12 mouse cellular contexts compared by ENCODE assay signal in the genomic region with DNA sequence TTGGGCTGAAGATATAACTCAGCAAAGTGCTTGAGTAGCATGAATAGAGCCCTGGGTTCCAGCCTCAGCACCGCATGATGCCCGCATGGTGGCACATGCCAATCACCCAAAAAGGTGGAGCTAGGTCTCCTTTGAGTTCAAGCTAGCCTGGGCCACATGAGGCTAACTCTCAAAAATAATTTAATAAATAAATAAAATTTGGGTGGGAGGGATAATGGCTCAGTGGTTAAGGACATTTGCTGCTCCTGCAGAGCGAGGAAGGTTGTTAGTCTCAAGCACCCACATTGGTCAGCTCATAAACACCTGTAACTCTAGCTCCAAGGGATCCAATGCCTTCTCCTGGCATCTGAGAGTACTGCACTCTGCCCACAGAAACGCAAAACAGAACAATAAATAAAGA. TPM values are rescaled to one million over a fixed set of nuclear protein-coding genes. Genes with fewer than 3 reads are reported as not detected.
A peak's percentile ranks its signal among the peaks of the same experiment; 100 is the strongest.
DNase-seq lines count a peak whose midpoint lies in the region; ATAC-seq lines count a peak whose summit lies in the region.
"Had no signal": no experiment of that assay in that cellular context is flagged by ENCODE, and none has a peak within 500 bp of the region (broad histone marks: within the 10 kb centered on the region; RNA-seq: fewer than 3 reads in every experiment).

No protein-coding gene starts in this region.

- no peaks in the 10 kb centered on the region for H3K9me3 ChIP-seq in lung, embryonic 15.5 days
- no peaks in the 10 kb centered on the region for H3K9me3 ChIP-seq in hindbrain, embryonic 10.5 days
- no peaks in the 10 kb centered on the region for H3K9me3 ChIP-seq in limb, embryonic 12.5 days
- H3K9me3 ChIP-seq in neural tube, embryonic 14.5 days (ENCODE audit: control insufficient read depth, low read length) = no peaks in the 10 kb centered on the region
- H3K9me3 ChIP-seq: limb, embryonic 15.5 days had no signal

- H3K4me3 ChIP-seq in lung, embryonic 15.5 days = no peak overlapping the region
- peak overlapping the region; percentile 87; the same call in 1 of the 2 replicates for H3K4me3 ChIP-seq in hindbrain, embryonic 10.5 days
- no peak overlapping the region for H3K4me3 ChIP-seq in limb, embryonic 12.5 days (replicated peaks)
- no peak overlapping the region for H3K4me3 ChIP-seq in neural tube, embryonic 14.5 days (ENCODE audit: low read depth, low read length)

- no peak for DNase-seq in lung, postnatal 10 days
- DNase-seq in hindbrain, embryonic 10.5 days (ENCODE audit: low spot score) = no peak
- DNase-seq in adrenal gland, postnatal 10 days = no peak
- DNase-seq in yolk sac, embryonic 10.5 days (ENCODE audit: low spot score) = no peak
- DNase-seq: cerebellum, postnatal 10 days; kidney, adult 9 months had no signal

- ATAC-seq in lung, embryonic 15.5 days (ENCODE audit: borderline replicate concordance, extremely low read depth, low FRiP score, low TSS enrichment) = no peak
- ATAC-seq in limb, embryonic 12.5 days (ENCODE audit: insufficient number of reproducible peaks, insufficient read depth, low FRiP score, low TSS enrichment, low read depth) = no peak
- no peak for ATAC-seq in neural tube, embryonic 14.5 days (ENCODE audit: low read depth)

- no peak overlapping the region for H3K27ac ChIP-seq in lung, embryonic 15.5 days
- H3K27ac ChIP-seq in hindbrain, embryonic 10.5 days = peak overlapping the region; percentile 85; the same call in 1 of the 2 replicates
- H3K27ac ChIP-seq in limb, embryonic 12.5 days = no peak overlapping the region
- H3K27ac ChIP-seq in neural tube, embryonic 14.5 days (ENCODE audit: low read depth, low read length) = no peak overlapping the region
- H3K27ac ChIP-seq: limb, embryonic 15.5 days had no signal

- H3K4me2 ChIP-seq in lung, embryonic 15.5 days = peak overlapping the region; percentile 50; the same call in 1 of the 2 replicates
- peak overlapping the region; percentile 70; the same call in 1 of the 2 replicates for H3K4me2 ChIP-seq in limb, embryonic 12.5 days
- peak overlapping the region; percentile 57 for H3K4me2 ChIP-seq in neural tube, embryonic 14.5 days (ENCODE audit: low read depth, low read length)

- no peak overlapping the region for H3K9ac ChIP-seq in lung, embryonic 15.5 days
- no peak overlapping the region for H3K9ac ChIP-seq in limb, embryonic 12.5 days (replicated peaks)
- no peak overlapping the region for H3K9ac ChIP-seq in neural tube, embryonic 14.5 days (replicated peaks; ENCODE audit: low read depth, low read length)
- H3K9ac ChIP-seq: limb, embryonic 15.5 days had no signal

- 80% methylated on average over 4 of the region's 4 CpGs for WGBS in lung, embryonic 15.5 days
- 86% methylated on average over 4 of the region's 4 CpGs for WGBS in hindbrain, embryonic 10.5 days
- WGBS in limb, embryonic 12.5 days = 81% methylated on average over 4 of the region's 4 CpGs
- 86% methylated on average over 4 of the region's 4 CpGs for WGBS in neural tube, embryonic 14.5 days

- no peaks in the 10 kb centered on the region for H3K27me3 ChIP-seq in lung, embryonic 15.5 days
- 0 out of 2 replicates have a peak, but pooled peaks cover 3% of the 10 kb centered on the region for H3K27me3 ChIP-seq in hindbrain, embryonic 10.5 days (ENCODE audit: insufficient read depth, poor library complexity, severe bottlenecking)
- H3K27me3 ChIP-seq in limb, embryonic 12.5 days = peaks cover 5% of the 10 kb centered on the region
- no peaks in the 10 kb centered on the region for H3K27me3 ChIP-seq in neural tube, embryonic 14.5 days (ENCODE audit: control insufficient read depth, insufficient read depth, low read length)
- H3K27me3 ChIP-seq: limb, embryonic 15.5 days had no signal

- H3K36me3 ChIP-seq in lung, embryonic 15.5 days = peaks cover 27% of the 10 kb centered on the region
- H3K36me3 ChIP-seq in hindbrain, embryonic 10.5 days = peaks cover 29% of the 10 kb centered on the region
- peaks cover 28% of the 10 kb centered on the region for H3K36me3 ChIP-seq in limb, embryonic 12.5 days
- H3K36me3 ChIP-seq in neural tube, embryonic 14.5 days (ENCODE audit: control insufficient read depth, insufficient read depth, low read length) = peaks cover 10% of the 10 kb centered on the region; the same call in 1 of the 2 replicates

- H3K4me1 ChIP-seq in lung, embryonic 15.5 days = peaks cover 31% of the 10 kb centered on the region
- H3K4me1 ChIP-seq in hindbrain, embryonic 10.5 days (replicated peaks) = peaks cover 32% of the 10 kb centered on the region
- peaks cover 25% of the 10 kb centered on the region for H3K4me1 ChIP-seq in limb, embryonic 12.5 days (replicated peaks)
- peaks cover 21% of the 10 kb centered on the region for H3K4me1 ChIP-seq in neural tube, embryonic 14.5 days (ENCODE audit: control insufficient read depth, insufficient read depth, low read length)

RNA-seq across cellular contexts. Expression of gene Ccdc151, which starts 0.8 kb away (rescaled TPM):
- polyA plus RNA-seq in lung, embryonic 15.5 days (2015; fragmentation: Nextera tagmentation; extraction: Ambion mirVana) = 3.9 and 4.4 TPM in 2 replicates
- 5.1 and 6.7 TPM in 2 replicates for polyA plus RNA-seq in hindbrain, embryonic 10.5 days (2016; fragmentation: Nextera tagmentation; extraction: Ambion mirVana)
- polyA plus RNA-seq in limb, embryonic 12.5 days (2016; fragmentation: Nextera tagmentation; extraction: Ambion mirVana) = 1.9 TPM in 2 replicates
- polyA plus RNA-seq in neural tube, embryonic 14.5 days (2014; fragmentation: Nextera tagmentation; extraction: Ambion mirVana) = 2.9 and 5.4 TPM in 2 replicates
- under 1 TPM; 0.39 to 1.00 TPM for total RNA-seq in adrenal gland, postnatal 10 days (2021)
- total RNA-seq: heart, adult 8-10 months; heart, postnatal 25 days had no signal

RNA-seq across cellular contexts. Expression of gene Prkcsh, which starts 1.0 kb away (rescaled TPM):
- 127 and 137 TPM in 2 replicates for polyA plus RNA-seq in lung, embryonic 15.5 days (2015; fragmentation: Nextera tagmentation; extraction: Ambion mirVana)
- 115 and 120 TPM in 2 replicates for polyA plus RNA-seq in hindbrain, embryonic 10.5 days (2016; fragmentation: Nextera tagmentation; extraction: Ambion mirVana)
- polyA plus RNA-seq in limb, embryonic 12.5 days (2016; fragmentation: Nextera tagmentation; extraction: Ambion mirVana) = 108 TPM in 2 replicates
- polyA plus RNA-seq in neural tube, embryonic 14.5 days (2014; fragmentation: Nextera tagmentation; extraction: Ambion mirVana) = 74.1 and 77.5 TPM in 2 replicates
- 100 to 1,000 TPM; 116 to 119 TPM for total RNA-seq in adrenal gland, postnatal 10 days (2021)

RNA-seq across cellular contexts. Expression of gene Rgl3, which starts 12.4 kb away (rescaled TPM):
- 4.9 and 7.2 TPM in 2 replicates for polyA plus RNA-seq in lung, embryonic 15.5 days (2015; fragmentation: Nextera tagmentation; extraction: Ambion mirVana)
- polyA plus RNA-seq in hindbrain, embryonic 10.5 days (2016; fragmentation: Nextera tagmentation; extraction: Ambion mirVana) = 3.7 and 5.7 TPM in 2 replicates
- polyA plus RNA-seq in limb, embryonic 12.5 days (2016; fragmentation: Nextera tagmentation; extraction: Ambion mirVana) = 1.8 and 2.6 TPM in 2 replicates
- 1.8 TPM in 2 replicates for polyA plus RNA-seq in neural tube, embryonic 14.5 days (2014; fragmentation: Nextera tagmentation; extraction: Ambion mirVana)
- 10 to 100 TPM; 16.2 to 23.0 TPM for total RNA-seq in adrenal gland, postnatal 10 days (2021)

RNA-seq across cellular contexts. Expression of gene Epor, which starts 38.3 kb away (rescaled TPM):
- polyA plus RNA-seq in lung, embryonic 15.5 days (2015; fragmentation: Nextera tagmentation; extraction: Ambion mirVana) = 6.8 and 7.3 TPM in 2 replicates
- 9.3 and 9.6 TPM in 2 replicates for polyA plus RNA-seq in hindbrain, embryonic 10.5 days (2016; fragmentation: Nextera tagmentation; extraction: Ambion mirVana)
- polyA plus RNA-seq in limb, embryonic 12.5 days (2016; fragmentation: Nextera tagmentation; extraction: Ambion mirVana) = 6.9 and 8.1 TPM in 2 replicates
- polyA plus RNA-seq in neural tube, embryonic 14.5 days (2014; fragmentation: Nextera tagmentation; extraction: Ambion mirVana) = 0.67 and 2.0 TPM in 2 replicates
- total RNA-seq in adrenal gland, postnatal 10 days (2021) = 1 to 10 TPM; 7.0 to 9.1 TPM

RNA-seq across cellular contexts. Expression of gene Swsap1, which starts 46.1 kb away (rescaled TPM):
- polyA plus RNA-seq in lung, embryonic 15.5 days (2015; fragmentation: Nextera tagmentation; extraction: Ambion mirVana) = 6.5 and 6.7 TPM in 2 replicates
- 7.1 and 9.3 TPM in 2 replicates for polyA plus RNA-seq in hindbrain, embryonic 10.5 days (2016; fragmentation: Nextera tagmentation; extraction: Ambion mirVana)
- 7.3 and 7.4 TPM in 2 replicates for polyA plus RNA-seq in limb, embryonic 12.5 days (2016; fragmentation: Nextera tagmentation; extraction: Ambion mirVana)
- polyA plus RNA-seq in neural tube, embryonic 14.5 days (2014; fragmentation: Nextera tagmentation; extraction: Ambion mirVana) = 10.1 and 21.3 TPM in 2 replicates
- 10 to 100 TPM; 11.9 to 15.1 TPM for total RNA-seq in adrenal gland, postnatal 10 days (2021)
